Mouse (Mus musculus): Measurements from ENCODE around the gene Kif5c.

Kif5c gene

GRCm38 (mm10) chr2:49618829-49619718 lies at the start of gene Kif5c:
Gene Kif5c, plus strand, starts transcription at chr2:49619298.
- DNase-seq (ENCODE audit: low spot score in 2 of 2), result peak; percentile 94 to 96

GRCm38 (mm10) chr2:49569862-49570777 lies 49.0 kb upstream of the Kif5c start:
- DNase-seq (ENCODE audit: low spot score in 2 of 2), result peak; percentile 23 to 25

- DNase-seq (ENCODE audit: low spot score in 2 of 2), result no peak
Measured at GRCm38 (mm10) chr2:49570778-49571101, 48.4 kb upstream of the Kif5c start.

- no peak for DNase-seq (ENCODE audit: low spot score in 2 of 2)
Measured at GRCm38 (mm10) chr2:49571159-49571920, 47.8 kb upstream of the Kif5c start.

- DNase-seq (ENCODE audit: low spot score in 2 of 2), result peak; percentile 78
Measured at GRCm38 (mm10) chr2:49572111-49572642, 46.9 kb upstream of the Kif5c start.

- no peak for DNase-seq (ENCODE audit: low spot score in 2 of 2)
Measured at GRCm38 (mm10) chr2:49572684-49573083, 46.4 kb upstream of the Kif5c start.

- DNase-seq (ENCODE audit: low spot score in 2 of 2), result no peak
Measured at GRCm38 (mm10) chr2:49573282-49573681, 45.8 kb upstream of the Kif5c start.

- DNase-seq (ENCODE audit: low spot score in 2 of 2), result peak in 1 of 2 experiments; percentile 16
Measured at GRCm38 (mm10) chr2:49580585-49580984, 38.5 kb upstream of the Kif5c start.

GRCm38 (mm10) chr2:49582546-49582945 lies 36.6 kb upstream of the Kif5c start:
- no peak for DNase-seq (ENCODE audit: low spot score in 2 of 2)

- no peak for DNase-seq (ENCODE audit: low spot score in 2 of 2)
Measured at GRCm38 (mm10) chr2:49583311-49583710, 35.8 kb upstream of the Kif5c start.

- no peak for DNase-seq (ENCODE audit: low spot score in 2 of 2)
Measured at GRCm38 (mm10) chr2:49590450-49590849, 28.6 kb upstream of the Kif5c start.

GRCm38 (mm10) chr2:49592926-49593325 lies 26.2 kb upstream of the Kif5c start:
- no peak for DNase-seq (ENCODE audit: low spot score in 2 of 2)

GRCm38 (mm10) chr2:49594886-49595285 lies 24.2 kb upstream of the Kif5c start:
- DNase-seq (ENCODE audit: low spot score in 2 of 2), result no peak

- DNase-seq (ENCODE audit: low spot score in 2 of 2), result no peak
Measured at GRCm38 (mm10) chr2:49596318-49596717, 22.8 kb upstream of the Kif5c start.

- DNase-seq (ENCODE audit: low spot score in 2 of 2), result no peak
Measured at GRCm38 (mm10) chr2:49600021-49600681, 18.9 kb upstream of the Kif5c start.

GRCm38 (mm10) chr2:49602791-49603349 lies 16.2 kb upstream of the Kif5c start:
- no peak for DNase-seq (ENCODE audit: low spot score in 2 of 2)

- peak; percentile 48 to 66 for DNase-seq (ENCODE audit: low spot score in 2 of 2)
Measured at GRCm38 (mm10) chr2:49609611-49610010, 9.5 kb upstream of the Kif5c start.

- no peak for DNase-seq (ENCODE audit: low spot score in 2 of 2)
Measured at GRCm38 (mm10) chr2:49616765-49617164, 2.3 kb upstream of the Kif5c start.

GRCm38 (mm10) chr2:49619719-49620522 lies 823 bp downstream of the Kif5c start:
- DNase-seq (ENCODE audit: low spot score in 2 of 2), result no peak

- DNase-seq (ENCODE audit: low spot score in 2 of 2), result peak; percentile 51 to 59
Measured at GRCm38 (mm10) chr2:49620626-49621117, 1.6 kb downstream of the Kif5c start.

Measured in right cerebral cortex, adult 2 months (tissue).